Mouse (Mus musculus): ENCODE measurements around the gene Pex3. TPM values are rescaled to one million over a fixed set of nuclear protein-coding genes. Genes with fewer than 3 reads are reported as not detected.

The Pex3 gene
- 25.7 TPM for total RNA-seq (2023)

DNA sequence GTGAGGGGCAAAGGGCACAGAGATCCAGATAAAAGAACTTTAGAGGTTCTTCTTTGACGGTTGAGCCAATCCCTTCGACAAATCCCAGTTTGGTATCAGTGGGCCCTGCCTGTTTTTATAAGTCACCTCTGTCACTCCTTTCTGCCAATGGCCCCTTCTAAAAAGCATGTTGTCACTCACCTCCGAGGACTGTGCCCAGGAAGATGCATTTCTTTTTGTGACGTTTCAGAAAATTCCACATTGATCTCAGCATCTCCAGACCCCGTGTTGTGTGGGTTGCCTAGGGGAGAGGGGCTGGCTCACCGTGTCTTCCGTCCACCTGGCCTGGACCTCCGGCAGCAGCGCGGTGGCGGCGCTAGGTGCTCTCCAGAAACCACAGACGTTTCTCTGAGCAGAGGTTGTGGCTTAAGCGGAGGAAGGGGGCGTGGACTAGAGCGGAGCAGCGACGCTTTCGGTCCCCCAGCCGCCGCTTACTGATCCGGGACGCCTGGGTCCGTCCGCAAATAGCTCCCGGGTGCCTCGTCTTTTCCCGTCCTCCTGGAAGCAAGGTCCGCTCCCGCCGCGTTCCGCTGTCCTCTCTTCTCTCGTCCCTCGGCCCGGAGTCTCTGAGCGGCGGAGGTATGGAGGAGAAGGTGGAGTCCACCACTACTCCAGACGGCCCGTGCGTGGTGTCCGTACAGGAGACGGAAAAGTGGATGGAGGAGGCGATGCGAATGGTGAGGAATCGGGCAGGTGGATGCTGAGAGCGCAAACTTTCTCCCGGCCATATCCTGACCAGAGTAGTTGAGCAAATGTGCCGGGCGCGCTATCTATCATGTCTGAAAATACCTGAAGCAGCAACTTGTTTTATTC, at the start of gene Pex3, which contains the start of gene Adat2:
Pex3 (minus strand) TSS at position 497 of the 852 bp plus-strand sequence.
Adat2 (plus strand) TSS at position 249 of the 852 bp plus-strand sequence.

DNA sequence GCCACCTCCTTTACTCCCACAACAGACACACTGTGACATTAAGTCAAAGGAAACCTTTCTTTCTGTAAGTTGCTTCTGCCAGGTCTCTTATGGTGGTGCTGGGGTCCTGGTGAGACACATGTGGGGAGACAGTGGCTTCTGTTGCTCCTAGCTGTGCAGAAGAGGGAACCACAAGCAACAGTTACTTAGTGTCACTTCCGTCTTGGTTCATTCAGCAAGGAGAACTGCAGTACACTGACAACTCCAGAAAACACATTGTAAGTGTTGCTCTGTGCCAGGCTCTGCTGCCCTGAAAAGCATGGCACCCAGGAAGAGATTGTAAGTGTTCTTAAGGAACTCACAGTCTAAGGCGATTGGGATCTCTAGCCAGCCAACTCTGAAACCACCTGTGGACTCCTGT, 53.6 kb downstream of the Pex3 start, which contains the start of gene Fuca2:
Fuca2 (plus strand) TSS at position 210 of the 400 bp plus-strand sequence.

Other genes with a start within 250 kb of the Pex3 start
- gene Phactr2, start 78.7 kb downstream of the Pex3 start, total RNA-seq (2023) = 15.3 TPM
- gene Fuca2, start 53.6 kb downstream of the Pex3 start, total RNA-seq (2023) = 22.2 TPM
- 9.1 TPM for gene Adat2, start 248 bp downstream of the Pex3 start, total RNA-seq (2023)